Mouse (Mus musculus): ENCODE results near the gene Nnmt.

DNA sequence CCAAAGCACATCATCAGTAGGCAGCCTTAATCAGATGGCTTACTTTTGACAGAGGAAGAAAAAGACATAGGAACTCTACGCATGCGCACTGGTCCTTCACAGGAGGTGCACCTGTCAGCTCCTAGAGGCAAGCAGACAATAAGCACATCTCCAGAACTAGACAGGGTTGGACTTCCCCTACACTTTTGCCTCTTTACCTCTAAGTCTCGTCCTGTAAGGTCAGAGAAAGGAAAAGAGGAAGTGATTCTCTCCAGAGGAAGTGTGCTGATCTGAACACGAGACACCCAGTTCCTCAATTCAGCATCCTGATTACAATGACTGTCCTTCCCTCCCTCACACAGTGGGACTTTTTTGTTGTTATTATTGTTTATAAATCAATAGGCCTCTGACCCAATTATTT lies 46.3 kb downstream of the Nnmt start:
- TF ChIP-seq CTCF (IDR thresholded peaks at IDR 0.05) (no peak), EP300 (IDR thresholded peaks at IDR 0.05) (no peak)

Data from lung, postnatal 0 days (tissue).